In the genomic region with DNA sequence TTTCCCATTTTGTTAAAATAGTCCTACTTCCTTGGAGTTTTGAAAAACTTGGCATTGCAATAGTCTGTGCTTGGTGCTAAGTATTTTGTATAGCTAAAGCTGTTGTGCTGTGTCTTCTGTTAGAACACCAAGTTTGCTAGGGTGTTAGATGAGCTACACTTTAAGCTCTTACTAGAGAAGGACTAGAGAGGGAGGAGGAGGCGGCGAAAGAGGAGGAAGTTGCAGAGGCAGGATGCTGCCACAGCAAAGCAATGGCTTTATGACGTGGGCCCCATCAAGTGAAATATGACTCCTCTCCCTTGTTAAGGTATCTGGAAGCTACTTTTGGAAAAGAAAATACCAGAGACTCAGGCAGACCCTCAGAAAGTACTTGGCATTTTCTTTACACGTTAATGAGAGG, we compare ENCODE assay signal across 20 mouse cellular contexts.
DNase-seq lines count a peak whose midpoint lies in the region; ATAC-seq and TF ChIP-seq lines count a peak whose summit lies in the region.
"Had no signal": no experiment of that assay in that cellular context is flagged by ENCODE, and none has a peak within 500 bp of the region (broad histone marks: within the 10 kb centered on the region; RNA-seq: fewer than 3 reads in every experiment).

No protein-coding gene starts in this region.

- no peak overlapping the region for H3K4me3 ChIP-seq in MEL (ENCODE audit: control insufficient read depth in 1 of 2, insufficient read depth in 1 of 2, low read depth in 2 of 2, low read length in 2 of 2)
- no peak overlapping the region for H3K4me3 ChIP-seq in embryonic facial prominence, embryonic 11.5 days (ENCODE audit: low read depth, low read length)
- H3K4me3 ChIP-seq: embryonic facial prominence, embryonic 13.5 days; heart, embryonic 15.5 days; hindbrain, embryonic 12.5 days; intestine, embryonic 15.5 days; liver, embryonic 12.5 days; midbrain, embryonic 13.5 days; neural tube, embryonic 15.5 days had no signal

- no peaks in the 10 kb centered on the region for H3K9me3 ChIP-seq in MEL (replicated peaks; ENCODE audit: insufficient read depth, low read length)
- no peaks in the 10 kb centered on the region for H3K9me3 ChIP-seq in embryonic facial prominence, embryonic 11.5 days (replicated peaks; ENCODE audit: control insufficient read depth, low read length)
- H3K9me3 ChIP-seq: heart, embryonic 15.5 days; hindbrain, embryonic 12.5 days; intestine, embryonic 15.5 days; liver, embryonic 12.5 days; midbrain, embryonic 13.5 days had no signal

- no peak overlapping the region for H3K27ac ChIP-seq in MEL (ENCODE audit: control insufficient read depth, low read depth, low read length)
- no peak overlapping the region for H3K27ac ChIP-seq in embryonic facial prominence, embryonic 11.5 days (replicated peaks; ENCODE audit: low read depth, low read length)
- H3K27ac ChIP-seq: embryonic facial prominence, embryonic 13.5 days; heart, embryonic 15.5 days; hindbrain, embryonic 12.5 days; intestine, embryonic 15.5 days; liver, embryonic 12.5 days; macrophage; midbrain, embryonic 13.5 days; neural tube, embryonic 15.5 days had no signal

- TF ChIP-seq RAD21 in MEL (IDR thresholded peaks at IDR 0.05; ENCODE audit: low read depth, low read length) = no peak

- TF ChIP-seq POLR2A in MEL (IDR thresholded peaks at IDR 0.05; ENCODE audit: control insufficient read depth in 1 of 2, insufficient read depth in 1 of 2, low read depth in 1 of 2, low read length in 2 of 2, poor library complexity in 1 of 2) = no peak

- no peak overlapping the region for H3K4me2 ChIP-seq in embryonic facial prominence, embryonic 11.5 days (ENCODE audit: low read depth, low read length)
- H3K4me2 ChIP-seq: embryonic facial prominence, embryonic 13.5 days; heart, embryonic 15.5 days; hindbrain, embryonic 12.5 days; intestine, embryonic 15.5 days; liver, embryonic 12.5 days; lung, embryonic 14.5 days; midbrain, embryonic 13.5 days; neural tube, embryonic 15.5 days had no signal

- no peak for TF ChIP-seq EP300 in MEL (IDR thresholded peaks at IDR 0.05; ENCODE audit: low read depth in 1 of 2, low read length in 2 of 2)

- no peaks in the 10 kb centered on the region; a peak in 1 of 4 replicates for H3K27me3 ChIP-seq in MEL (ENCODE audit: control insufficient read depth in 1 of 2, insufficient read depth in 2 of 2, low read length in 2 of 2)
- no peaks in the 10 kb centered on the region for H3K27me3 ChIP-seq in embryonic facial prominence, embryonic 11.5 days (ENCODE audit: control insufficient read depth, insufficient read depth, low read length)
- H3K27me3 ChIP-seq: embryonic facial prominence, embryonic 13.5 days; heart, embryonic 15.5 days; hindbrain, embryonic 12.5 days; intestine, embryonic 15.5 days; liver, embryonic 12.5 days; midbrain, embryonic 13.5 days; neural tube, embryonic 15.5 days had no signal

- ATAC-seq in embryonic facial prominence, embryonic 11.5 days (replicated peaks; ENCODE audit: insufficient number of reproducible peaks, low FRiP score, low TSS enrichment, low read depth) = no peak
- ATAC-seq: intestine, embryonic 15.5 days; liver, embryonic 12.5 days; midbrain, embryonic 13.5 days had no signal

- DNase-seq in frontal cortex, adult 2 months (ENCODE audit: extremely low spot score in 1 of 2, low spot score in 1 of 2) = peak; percentile 33 to 40
- no peak for DNase-seq in frontal cortex, postnatal 14 days (ENCODE audit: low spot score in 2 of 2)
- peak; percentile 6 for DNase-seq in MEL (ENCODE audit: low read depth, low spot score)
- peak; percentile 40 for DNase-seq in embryonic facial prominence, embryonic 11.5 days (ENCODE audit: low spot score)
- DNase-seq in thymus, postnatal 0 days (ENCODE audit: low spot score) = peak; percentile 29
- no peak for DNase-seq in heart, postnatal 4 days
- DNase-seq in kidney, postnatal 36 days = no peak
- no peak for DNase-seq in heart, adult 9 months (ENCODE audit: low spot score in 2 of 2)
- DNase-seq: B cell, adult 2 months; cerebellum, postnatal 10 days; heart, adult 18-20 months; lung, embryonic 14.5 days had no signal

- TF ChIP-seq CTCF in MEL (IDR thresholded peaks at IDR 0.05 in 2 of 3, conservative IDR thresholded peaks at IDR 0.05 in 1 of 3; ENCODE audit: control insufficient read depth in 1 of 3, insufficient read depth in 1 of 3, low read depth in 2 of 3, low read length in 3 of 3, poor library complexity in 1 of 3, severe bottlenecking in 1 of 3) = no peak

- H3K36me3 ChIP-seq in MEL (ENCODE audit: control insufficient read depth in 1 of 2, insufficient read depth in 2 of 2, low read length in 2 of 2) = no peaks in the 10 kb centered on the region
- no peaks in the 10 kb centered on the region for H3K36me3 ChIP-seq in embryonic facial prominence, embryonic 11.5 days (replicated peaks; ENCODE audit: control insufficient read depth, insufficient read depth, low read depth, low read length)
- H3K36me3 ChIP-seq: embryonic facial prominence, embryonic 13.5 days; heart, embryonic 15.5 days; hindbrain, embryonic 12.5 days; intestine, embryonic 15.5 days; liver, embryonic 12.5 days; midbrain, embryonic 13.5 days; neural tube, embryonic 15.5 days had no signal

- H3K4me1 ChIP-seq in MEL (ENCODE audit: control insufficient read depth in 1 of 2, insufficient read depth in 2 of 2, low read length in 2 of 2) = no peaks in the 10 kb centered on the region
- no peaks in the 10 kb centered on the region for H3K4me1 ChIP-seq in embryonic facial prominence, embryonic 11.5 days (ENCODE audit: control insufficient read depth, insufficient read depth, low read length)
- H3K4me1 ChIP-seq: embryonic facial prominence, embryonic 13.5 days; hindbrain, embryonic 12.5 days; intestine, embryonic 15.5 days; liver, embryonic 12.5 days; midbrain, embryonic 13.5 days; neural tube, embryonic 15.5 days had no signal

- H3K79me2 ChIP-seq in MEL (ENCODE audit: control insufficient read depth, insufficient read depth, low read length, poor library complexity) = no peaks in the 10 kb centered on the region

- 33% methylated on average over 4 of the region's 4 CpGs for WGBS in embryonic facial prominence, embryonic 11.5 days

- H3K9ac ChIP-seq in MEL (ENCODE audit: control insufficient read depth, low read depth, low read length, poor library complexity, severe bottlenecking) = no peak overlapping the region
- H3K9ac ChIP-seq in embryonic facial prominence, embryonic 11.5 days (replicated peaks; ENCODE audit: low read length) = no peak overlapping the region
- H3K9ac ChIP-seq: embryonic facial prominence, embryonic 13.5 days; heart, embryonic 15.5 days; hindbrain, embryonic 12.5 days; intestine, embryonic 15.5 days; liver, embryonic 12.5 days; lung, embryonic 14.5 days; midbrain, embryonic 13.5 days; neural tube, embryonic 15.5 days had no signal

TF ChIP-seq in MEL, 35 proteins besides CTCF, POLR2A, EP300 and RAD21:
- TF ChIP-seq BHLHE40 (IDR thresholded peaks at IDR 0.05; ENCODE audit: borderline replicate concordance, low read depth, low read length) (no peak), TBP (IDR thresholded peaks at IDR 0.05; ENCODE audit: low read depth, low read length) (no peak)

Comparison
In these comparisons a context has a peak if more than half of its experiments do, and no peak if none do; other contexts are left out.
1. DNase-seq: peak in frontal cortex, adult 2 months (2 of 2), MEL (single experiment), embryonic facial prominence, embryonic 11.5 days (single experiment) and thymus, postnatal 0 days (single experiment); none in frontal cortex, postnatal 14 days (0 of 2), heart, postnatal 4 days (single experiment), kidney, postnatal 36 days (0 of 2) and heart, adult 9 months (0 of 2).